Mouse (Mus musculus) forebrain, embryonic 14.5 days (tissue): ENCODE measurements around the gene Fmo3. TPM values are rescaled to one million over a fixed set of nuclear protein-coding genes. Genes with fewer than 3 reads are reported as not detected.

Source experiments
- ATAC-seq: fragments of 200-750 bp; cut with Nextera tagmentation; 2 replicates; pipeline ENCODE4 v1.8.0; 2017; ENCODE audit warnings: mild to moderate bottlenecking, moderate library complexity
- DNase-seq: peaks from one replicate; pipeline ENCODE4 v3.0.0-alpha.2; 2015; ENCODE audit warnings: low spot score
- H3K27ac ChIP-seq: fragments of 300-500 bp; sonication (generic); 2 replicates; pipeline ENCODE4 v1.5.1; 2014; ENCODE audit warnings: low read depth, mild to moderate bottlenecking, control low read depth, low read length, moderate library complexity
- H3K27me3 ChIP-seq: fragments of 300-500 bp; sonication (generic); replicated peaks from 2 replicates; pipeline ENCODE4 v1.6.1; 2014; ENCODE audit warnings: low read length, control low read depth, mixed read lengths; ENCODE audit not compliant: control insufficient read depth, insufficient read depth
- H3K36me3 ChIP-seq: fragments of 300-500 bp; sonication (generic); 2 replicates; pipeline ENCODE4 v1.6.1; 2014; ENCODE audit warnings: low read length, control low read depth; ENCODE audit not compliant: control insufficient read depth, insufficient read depth
- H3K4me1 ChIP-seq: fragments of 300-500 bp; sonication (generic); 2 replicates; pipeline ENCODE4 v1.6.1; 2014; ENCODE audit warnings: antibody characterized with exemption, low read length, control low read depth; ENCODE audit not compliant: control insufficient read depth, insufficient read depth
- H3K4me2 ChIP-seq: fragments of 300-500 bp; sonication (generic); 2 replicates; pipeline ENCODE4 v1.6.1; 2014; ENCODE audit warnings: mild to moderate bottlenecking, control low read depth, low read length
- H3K4me3 ChIP-seq: fragments of 300-500 bp; sonication (generic); 2 replicates; pipeline ENCODE4 v1.5.1; 2014; ENCODE audit warnings: low read depth, low read length, control low read depth
- H3K9ac ChIP-seq: fragments of 300-500 bp; sonication (generic); 2 replicates; pipeline ENCODE4 v1.6.1; 2014; ENCODE audit warnings: mild to moderate bottlenecking, low read length, control low read depth, moderate library complexity
- H3K9me3 ChIP-seq: fragments of 300-500 bp; sonication (generic); replicated peaks from 2 replicates; pipeline ENCODE4 v1.6.1; 2016; ENCODE audit warnings: low read length, control low read depth, mixed read lengths; ENCODE audit not compliant: control insufficient read depth
- WGBS: fragments of 180-500 bp; shearing (Covaris S2); extraction: QIAGEN DNeasy Blood & Tissue Kit; methylation state at CpG from one replicate; pipeline ENCODE4 v1.1.7; 2014; 5-methylcytosine and 5-hydroxymethylcytosine counted together
- polyA plus RNA-seq: library from polyadenylated mRNA; unstranded; fragments of >200 nt; fragmentation: Nextera tagmentation; extraction: Ambion mirVana; gene quantifications from 2 replicates; pipeline ENCODE4 v1.2.1, GENCODE M21; 2014

Gene Fmo3
- polyA plus RNA-seq, 1 experiment from 2014 or later: not detected

DNA sequence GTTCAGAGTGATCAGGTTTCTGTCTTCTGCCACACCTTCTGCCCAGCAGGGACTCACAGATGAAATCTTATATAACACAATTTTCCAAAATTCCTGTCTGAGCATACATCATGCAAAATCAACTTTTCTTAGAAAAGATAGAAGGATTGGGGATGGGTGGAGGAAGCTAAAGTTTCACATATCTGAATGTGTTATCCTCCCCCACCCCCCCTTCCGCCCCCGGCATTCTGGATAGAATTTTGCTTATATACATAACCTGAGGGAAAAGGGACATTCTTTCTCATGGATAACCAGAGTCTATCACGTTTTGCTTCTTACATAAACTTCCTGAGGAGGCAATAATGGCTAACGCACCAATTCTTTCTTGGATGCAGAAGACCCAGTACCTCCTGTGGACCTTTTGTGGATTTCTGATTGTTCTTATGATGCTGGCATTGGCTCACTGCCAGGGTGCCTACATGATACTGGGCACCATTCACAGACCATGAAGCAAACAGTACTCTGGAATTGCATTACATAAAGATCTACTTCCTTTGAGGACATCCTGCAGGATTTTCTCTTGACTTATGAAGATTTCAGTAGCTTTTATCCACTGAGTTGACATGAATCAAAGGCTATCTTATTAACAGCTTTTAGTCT, 49.8 kb downstream of the Fmo3 start:
- Histone ChIP-seq H3K4me2 (no peak overlapping the region), H3K9ac (no peak overlapping the region), H3K4me1 (no peaks in the 10 kb centered on the region), H3K9me3 (no peaks in the 10 kb centered on the region), H3K27me3 (no peaks in the 10 kb centered on the region), H3K4me3 (no peak overlapping the region), H3K36me3 (no peaks in the 10 kb centered on the region), H3K27ac (no peak overlapping the region)
- ATAC-seq: no peak
- WGBS: 66% methylated on average over 4 of the region's 4 CpGs
- no peak for DNase-seq

DNA sequence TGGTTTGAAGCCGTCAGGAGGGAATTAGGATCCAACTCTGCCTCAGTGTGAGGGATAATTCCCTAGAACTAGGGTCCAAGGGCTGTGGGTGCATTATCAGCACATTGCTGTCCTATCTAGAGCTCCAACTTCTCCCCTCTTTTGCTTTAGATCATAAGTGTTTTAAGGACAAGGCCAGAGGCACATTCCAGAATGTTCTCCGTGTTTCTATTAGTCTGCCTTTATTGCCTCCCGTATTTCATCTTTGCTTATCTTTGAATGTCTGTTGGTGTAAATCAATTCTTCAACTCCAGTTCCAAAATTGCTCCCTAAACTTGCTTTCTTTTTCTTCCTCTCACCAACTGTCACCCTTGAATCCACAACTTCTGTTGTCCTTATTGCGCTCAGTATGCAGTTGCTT, 51.9 kb downstream of the Fmo3 start:
- Histone ChIP-seq H3K27ac (no peak overlapping the region), H3K9ac (no peak overlapping the region), H3K27me3 (no peaks in the 10 kb centered on the region), H3K4me1 (no peaks in the 10 kb centered on the region), H3K4me3 (no peak overlapping the region), H3K4me2 (no peak overlapping the region), H3K9me3 (no peaks in the 10 kb centered on the region), H3K36me3 (no peaks in the 10 kb centered on the region)
- ATAC-seq (no peak), DNase-seq (no peak)
- 88% methylated on average over 4 of the region's 4 CpGs for WGBS

- no peak overlapping the region for H3K4me2 ChIP-seq
- no peaks in the 10 kb centered on the region for H3K9me3 ChIP-seq
- 82% methylated on average over 5 of the region's 5 CpGs for WGBS
- no peak overlapping the region for H3K4me3 ChIP-seq
- no peak overlapping the region for H3K9ac ChIP-seq
- DNase-seq (no peak), ATAC-seq (no peak)
- no peaks in the 10 kb centered on the region for H3K36me3 ChIP-seq
- no peaks in the 10 kb centered on the region for H3K4me1 ChIP-seq
- no peaks in the 10 kb centered on the region for H3K27me3 ChIP-seq
- H3K27ac ChIP-seq: no peak overlapping the region
Measured at GRCm38 (mm10) chr1:162931880-162932279, 52.4 kb downstream of the Fmo3 start.

GRCm38 (mm10) chr1:162931310-162931875, 52.9 kb downstream of the Fmo3 start:
- 90% methylated on average over 4 of the region's 4 CpGs for WGBS
- Histone ChIP-seq H3K4me3 (no peak overlapping the region), H3K4me1 (no peaks in the 10 kb centered on the region), H3K27me3 (no peaks in the 10 kb centered on the region), H3K36me3 (no peaks in the 10 kb centered on the region), H3K4me2 (no peak overlapping the region), H3K27ac (no peak overlapping the region), H3K9ac (no peak overlapping the region), H3K9me3 (no peaks in the 10 kb centered on the region)
- DNase-seq (no peak), ATAC-seq (no peak)

DNA sequence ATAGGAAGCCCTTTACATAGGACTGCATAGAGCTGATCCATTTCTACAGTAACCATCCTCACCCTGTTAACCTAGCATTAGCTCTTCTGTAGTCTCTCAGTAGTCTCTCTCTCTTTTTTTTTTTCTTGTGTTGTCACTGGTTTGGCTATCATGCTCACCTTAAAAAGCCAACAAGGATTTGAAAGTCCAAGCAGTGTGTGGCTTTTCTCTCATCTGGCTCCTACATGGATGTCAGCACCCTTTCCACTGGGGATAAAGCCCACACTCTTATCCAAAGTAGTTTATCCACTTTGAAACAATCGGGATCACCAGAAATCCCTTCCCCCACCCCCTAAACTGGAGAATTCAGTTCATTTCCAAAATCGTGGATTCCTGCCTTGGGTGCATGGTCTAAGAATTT, 53.7 kb downstream of the Fmo3 start:
- 65% methylated on average over 2 of the region's 2 CpGs for WGBS
- Histone ChIP-seq H3K4me3 (no peak overlapping the region), H3K36me3 (no peaks in the 10 kb centered on the region), H3K4me2 (no peak overlapping the region), H3K27me3 (no peaks in the 10 kb centered on the region), H3K9me3 (no peaks in the 10 kb centered on the region), H3K4me1 (no peaks in the 10 kb centered on the region), H3K9ac (no peak overlapping the region), H3K27ac (no peak overlapping the region)
- no peak for DNase-seq
- no peak for ATAC-seq

- no peak overlapping the region for H3K4me3 ChIP-seq
- H3K27ac ChIP-seq: no peak overlapping the region
- no peaks in the 10 kb centered on the region for H3K36me3 ChIP-seq
- ATAC-seq: no peak
- no peaks in the 10 kb centered on the region for H3K4me1 ChIP-seq
- no peak overlapping the region for H3K9ac ChIP-seq
- no peak for DNase-seq
- WGBS: 90% methylated on average over 3 of the region's 3 CpGs
- no peaks in the 10 kb centered on the region for H3K27me3 ChIP-seq
- H3K9me3 ChIP-seq: no peaks in the 10 kb centered on the region
- no peak overlapping the region for H3K4me2 ChIP-seq
Measured at GRCm38 (mm10) chr1:162929146-162929545, 55.2 kb downstream of the Fmo3 start.

- H3K27me3 ChIP-seq: no peaks in the 10 kb centered on the region
- no peak overlapping the region for H3K4me3 ChIP-seq
- H3K9me3 ChIP-seq: no peaks in the 10 kb centered on the region
- no peak overlapping the region for H3K4me2 ChIP-seq
- no peak for ATAC-seq
- H3K36me3 ChIP-seq: no peaks in the 10 kb centered on the region
- DNase-seq: no peak
- WGBS: 67% methylated on average over 1 of the region's 1 CpGs
- no peaks in the 10 kb centered on the region for H3K4me1 ChIP-seq
- H3K27ac ChIP-seq: no peak overlapping the region
- no peak overlapping the region for H3K9ac ChIP-seq
Measured at GRCm38 (mm10) chr1:162925121-162925520, 59.2 kb downstream of the Fmo3 start.

GRCm38 (mm10) chr1:162916661-162917060, 67.7 kb downstream of the Fmo3 start:
- Histone ChIP-seq H3K4me3 (no peak overlapping the region), H3K4me2 (no peak overlapping the region), H3K4me1 (no peaks in the 10 kb centered on the region), H3K9me3 (no peaks in the 10 kb centered on the region), H3K36me3 (no peaks in the 10 kb centered on the region), H3K27me3 (no peaks in the 10 kb centered on the region), H3K27ac (no peak overlapping the region), H3K9ac (no peak overlapping the region)
- DNase-seq: no peak
- ATAC-seq: no peak
- 85% methylated on average over 8 of the region's 8 CpGs for WGBS

GRCm38 (mm10) chr1:162914932-162915556, 69.3 kb downstream of the Fmo3 start:
- Histone ChIP-seq H3K27me3 (no peaks in the 10 kb centered on the region), H3K36me3 (no peaks in the 10 kb centered on the region), H3K4me2 (no peak overlapping the region), H3K27ac (no peak overlapping the region), H3K9me3 (no peaks in the 10 kb centered on the region), H3K4me3 (no peak overlapping the region), H3K9ac (no peak overlapping the region), H3K4me1 (no peaks in the 10 kb centered on the region)
- no peak for DNase-seq
- WGBS: 88% methylated on average over 4 of the region's 4 CpGs
- ATAC-seq: no peak
